Mouse (Mus musculus) neural tube, embryonic 14.5 days (tissue): ENCODE data around the gene Elovl6. TPM values are rescaled to one million over a fixed set of nuclear protein-coding genes. Genes with fewer than 3 reads are reported as not detected.

Experiments
- ATAC-seq: fragments of 200-750 bp; cut with Nextera tagmentation; 2 replicates; pipeline ENCODE4 v1.8.0; 2017; ENCODE audit warnings: low read depth, mild to moderate bottlenecking, moderate TSS enrichment, moderate library complexity
- H3K27ac ChIP-seq: fragments of 300-500 bp; sonication (generic); 2 replicates; pipeline ENCODE4 v1.5.1; 2014; ENCODE audit warnings: low read depth, mild to moderate bottlenecking, control low read depth, low read length, moderate library complexity, mixed read lengths
- H3K27me3 ChIP-seq: fragments of 300-500 bp; sonication (generic); 2 replicates; pipeline ENCODE4 v1.6.1; 2014; ENCODE audit warnings: low read length; ENCODE audit not compliant: control insufficient read depth, insufficient read depth
- H3K36me3 ChIP-seq: fragments of 300-500 bp; sonication (generic); 2 replicates; pipeline ENCODE4 v1.6.1; 2014; ENCODE audit warnings: low read length, mixed read lengths; ENCODE audit not compliant: control insufficient read depth, insufficient read depth
- H3K4me1 ChIP-seq: fragments of 300-500 bp; sonication (generic); 2 replicates; pipeline ENCODE4 v1.6.1; 2014; ENCODE audit warnings: low read length; ENCODE audit not compliant: control insufficient read depth, insufficient read depth
- H3K4me2 ChIP-seq: fragments of 300-500 bp; sonication (generic); 2 replicates; pipeline ENCODE4 v1.6.1; 2014; ENCODE audit warnings: mild to moderate bottlenecking, low read depth, low read length, control low read depth
- H3K4me3 ChIP-seq: fragments of 300-500 bp; sonication (generic); 2 replicates; pipeline ENCODE4 v1.5.1; 2014; ENCODE audit warnings: low read depth, low read length, control low read depth, mixed read lengths
- H3K9ac ChIP-seq: fragments of 300-500 bp; sonication (generic); replicated peaks from 2 replicates; pipeline ENCODE4 v1.6.1; 2014; ENCODE audit warnings: low read depth, mild to moderate bottlenecking, control low read depth, low read length, mixed read lengths
- H3K9me3 ChIP-seq: fragments of 300-500 bp; sonication (generic); 2 replicates; pipeline ENCODE4 v1.6.1; 2016; ENCODE audit warnings: low read length; ENCODE audit not compliant: control insufficient read depth
- WGBS: fragments of 180-500 bp; shearing (Covaris S2); extraction: QIAGEN DNeasy Blood & Tissue Kit; methylation state at CpG from one replicate; pipeline ENCODE4 v1.1.7; 2014; 5-methylcytosine and 5-hydroxymethylcytosine counted together
- polyA plus RNA-seq: library from polyadenylated mRNA; unstranded; fragments of >200 nt; fragmentation: Nextera tagmentation; extraction: Ambion mirVana; gene quantifications from 2 replicates; pipeline ENCODE4 v1.2.1, GENCODE M21; 2014

Elovl6 gene
- polyA plus RNA-seq, 1 experiment from 2014 or later, result 35.0 TPM

DNA sequence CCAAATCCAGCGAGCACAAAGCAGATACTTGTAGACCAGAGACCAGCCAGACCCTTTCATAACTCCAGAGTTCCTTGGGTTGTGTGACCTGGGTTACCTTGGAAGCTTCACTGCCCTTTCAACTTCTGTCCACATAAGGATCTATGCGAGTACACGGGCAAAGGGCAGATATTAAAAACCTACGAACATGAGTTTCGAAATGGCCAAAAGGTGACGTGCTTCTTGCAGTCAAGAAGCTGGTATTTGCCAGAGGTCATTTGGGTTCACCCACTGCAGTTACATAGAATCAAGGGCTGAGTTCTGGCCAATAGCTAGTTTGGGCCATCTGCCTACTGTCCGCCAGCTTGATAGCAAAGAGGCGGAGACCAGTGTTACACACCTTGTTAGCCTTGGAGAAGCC, 59.6 kb downstream of the Elovl6 start:
- WGBS, result 97% methylated on average over 8 of the region's 8 CpGs
- H3K9me3 ChIP-seq, result no peaks in the 10 kb centered on the region
- H3K27me3 ChIP-seq, result no peaks in the 10 kb centered on the region
- no peaks in the 10 kb centered on the region for H3K4me1 ChIP-seq
- H3K9ac ChIP-seq, result no peak overlapping the region
- H3K27ac ChIP-seq, result no peak overlapping the region
- no peak overlapping the region for H3K4me3 ChIP-seq
- no peak overlapping the region for H3K4me2 ChIP-seq
- no peak for ATAC-seq
- no peaks in the 10 kb centered on the region for H3K36me3 ChIP-seq

DNA sequence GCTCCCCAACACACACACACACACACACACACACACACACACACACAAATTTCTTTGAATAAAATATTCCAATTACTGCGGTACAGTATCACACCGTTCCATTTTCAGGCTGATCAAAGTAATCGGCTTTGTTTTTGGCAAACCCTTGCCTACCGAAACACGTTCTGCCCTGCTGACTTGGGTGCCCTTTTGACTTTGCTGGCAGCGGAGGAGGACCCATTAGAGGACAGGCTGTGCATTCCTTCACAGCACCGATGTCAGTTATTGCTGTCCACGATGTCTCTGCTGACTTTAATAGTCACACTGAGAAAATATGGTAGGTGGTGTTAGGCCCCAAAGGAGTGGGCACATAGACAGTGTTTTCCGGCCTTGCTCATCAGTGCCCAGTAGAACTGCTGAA, 60.8 kb downstream of the Elovl6 start:
- Histone ChIP-seq H3K4me3 (no peak overlapping the region), H3K9me3 (no peaks in the 10 kb centered on the region), H3K4me1 (no peaks in the 10 kb centered on the region), H3K27me3 (no peaks in the 10 kb centered on the region), H3K9ac (no peak overlapping the region), H3K36me3 (no peaks in the 10 kb centered on the region), H3K4me2 (no peak overlapping the region), H3K27ac (no peak overlapping the region)
- 86% methylated on average over 9 of the region's 9 CpGs for WGBS
- ATAC-seq, result no peak

DNA sequence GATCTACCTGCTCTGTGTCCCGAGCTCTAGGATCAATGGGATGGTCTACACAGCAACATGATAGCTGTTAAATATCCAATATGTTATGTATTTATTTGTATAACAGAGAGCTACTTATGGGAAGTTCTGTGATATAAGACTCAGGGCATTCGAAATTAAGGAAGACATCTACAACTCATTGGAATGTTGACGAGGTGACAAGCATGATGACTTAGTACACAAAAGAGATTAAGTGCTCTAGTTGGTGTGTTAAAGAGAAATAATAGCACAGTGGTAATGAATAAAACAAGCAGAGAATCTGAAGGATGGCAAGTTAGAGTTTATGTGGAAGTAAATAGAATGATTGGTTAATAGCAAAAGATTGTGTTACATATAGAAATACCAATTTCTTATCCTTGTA, 61.6 kb downstream of the Elovl6 start:
- Histone ChIP-seq H3K9me3 (no peaks in the 10 kb centered on the region), H3K27me3 (no peaks in the 10 kb centered on the region), H3K36me3 (no peaks in the 10 kb centered on the region), H3K9ac (no peak overlapping the region), H3K4me2 (no peak overlapping the region), H3K4me3 (no peak overlapping the region), H3K27ac (no peak overlapping the region), H3K4me1 (no peaks in the 10 kb centered on the region)
- 92% methylated on average over 3 of the region's 3 CpGs for WGBS
- no peak for ATAC-seq

DNA sequence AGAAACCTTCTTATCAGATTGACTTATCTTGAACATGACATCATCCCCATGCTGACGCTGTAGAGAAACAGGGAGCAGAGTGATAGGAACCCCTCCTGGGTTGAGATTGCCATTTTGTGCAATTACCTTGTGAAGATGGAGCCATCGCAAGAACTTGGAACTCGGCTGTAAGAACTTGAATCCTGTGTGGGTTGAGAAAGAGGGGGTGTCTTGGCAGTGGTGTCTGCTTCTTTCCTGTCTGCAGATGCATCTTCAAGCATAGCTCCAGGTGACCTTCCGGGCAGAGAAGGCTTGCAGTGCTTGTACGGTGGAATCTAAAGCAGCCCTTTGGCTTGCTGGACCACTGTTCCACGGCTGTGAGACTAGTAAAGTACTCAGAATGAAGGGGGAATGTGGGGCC, 63.9 kb downstream of the Elovl6 start:
- no peak for ATAC-seq
- WGBS, result 96% methylated on average over 6 of the region's 6 CpGs

DNA sequence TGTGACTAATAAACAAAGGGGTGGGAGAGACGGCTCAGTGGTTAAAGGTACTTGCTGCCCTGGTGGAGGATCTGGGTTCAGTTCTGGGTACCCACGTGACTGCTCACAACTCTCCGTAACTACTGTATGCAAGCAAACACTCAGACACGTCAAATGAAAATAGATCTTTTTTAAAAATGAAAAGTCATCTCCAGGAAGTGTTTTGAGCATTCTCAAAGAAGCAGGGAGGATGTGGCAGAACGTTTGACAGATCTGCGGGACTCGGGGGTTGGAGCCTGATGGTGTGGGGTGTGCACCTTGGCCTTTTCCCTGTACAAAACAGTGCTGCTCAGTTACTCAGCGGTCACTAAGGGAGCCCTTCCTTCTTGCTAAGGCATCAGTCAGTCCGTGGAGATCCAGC, 70.1 kb downstream of the Elovl6 start:
- Histone ChIP-seq H3K4me1 (no peaks in the 10 kb centered on the region), H3K9ac (no peak overlapping the region), H3K4me2 (no peak overlapping the region), H3K36me3 (no peaks in the 10 kb centered on the region; the same call in 1 of the 2 replicates), H3K27ac (no peak overlapping the region), H3K9me3 (no peaks in the 10 kb centered on the region), H3K27me3 (no peaks in the 10 kb centered on the region), H3K4me3 (no peak overlapping the region)
- WGBS, result 88% methylated on average over 9 of the region's 9 CpGs
- no peak for ATAC-seq

More for the DNA sequence above, 63.9 kb downstream of the Elovl6 start:
- Histone ChIP-seq H3K9ac (no peak overlapping the region), H3K4me1 (no peaks in the 10 kb centered on the region), H3K4me3 (no peak overlapping the region), H3K27ac (no peak overlapping the region), H3K9me3 (no peaks in the 10 kb centered on the region), H3K4me2 (no peak overlapping the region), H3K36me3 (no peaks in the 10 kb centered on the region), H3K27me3 (no peaks in the 10 kb centered on the region)

DNA sequence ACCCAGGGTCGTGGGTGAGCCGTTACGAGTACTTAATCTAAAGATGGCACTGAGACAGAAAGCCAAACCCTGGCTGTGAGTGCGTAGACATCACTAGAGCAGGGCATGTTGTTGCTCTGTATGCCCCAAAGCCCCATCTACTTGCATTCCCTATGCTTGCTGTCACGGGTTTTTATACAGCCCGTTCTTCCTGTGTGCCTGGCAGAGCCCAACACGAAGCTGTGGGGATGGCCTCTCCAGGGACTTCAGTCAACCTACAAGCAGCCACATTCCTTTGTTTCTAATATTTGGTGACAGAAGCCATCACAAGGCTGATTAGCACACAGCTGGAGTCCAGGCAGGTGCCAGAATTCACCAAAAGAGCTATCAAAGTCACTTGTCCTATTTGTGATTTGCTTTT, 73.3 kb downstream of the Elovl6 start:
- H3K4me1 ChIP-seq, result no peaks in the 10 kb centered on the region
- peak; percentile 76; the same call in 1 of the 2 replicates for ATAC-seq
- no peaks in the 10 kb centered on the region for H3K27me3 ChIP-seq
- no peaks in the 10 kb centered on the region for H3K9me3 ChIP-seq
- H3K36me3 ChIP-seq, result no peaks in the 10 kb centered on the region; the same call in 1 of the 2 replicates
- H3K9ac ChIP-seq, result no peak overlapping the region
- 58% methylated on average over 7 of the region's 7 CpGs for WGBS
- no peak overlapping the region for H3K4me2 ChIP-seq
- no peak overlapping the region for H3K4me3 ChIP-seq
- no peak overlapping the region for H3K27ac ChIP-seq

DNA sequence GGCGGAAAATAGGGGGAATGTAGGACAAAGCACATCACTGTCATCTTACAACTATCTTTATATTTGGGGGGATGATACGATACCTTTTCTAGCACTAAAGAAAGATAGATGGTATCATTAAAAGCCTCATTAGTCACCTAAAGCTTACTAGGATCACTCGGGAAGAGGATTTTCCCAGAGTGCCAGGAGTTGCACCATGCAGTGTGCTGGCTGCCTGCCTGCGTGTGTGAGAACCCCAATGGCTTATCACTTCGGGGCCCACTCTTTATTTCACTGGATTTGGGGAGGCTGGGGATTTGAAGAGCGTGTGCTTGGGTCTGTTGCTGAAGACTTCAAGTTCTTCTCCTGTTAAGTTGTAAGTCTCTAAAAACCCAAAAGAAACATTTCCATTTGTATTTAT, 73.8 kb downstream of the Elovl6 start:
- H3K4me3 ChIP-seq, result no peak overlapping the region
- H3K4me1 ChIP-seq, result no peaks in the 10 kb centered on the region
- peak; percentile 64 for ATAC-seq
- 45% methylated on average over 6 of the region's 6 CpGs for WGBS
- H3K4me2 ChIP-seq, result no peak overlapping the region
- no peak overlapping the region for H3K27ac ChIP-seq
- H3K9me3 ChIP-seq, result no peaks in the 10 kb centered on the region
- no peaks in the 10 kb centered on the region; the same call in 1 of the 2 replicates for H3K36me3 ChIP-seq
- H3K9ac ChIP-seq, result no peak overlapping the region
- H3K27me3 ChIP-seq, result no peaks in the 10 kb centered on the region

DNA sequence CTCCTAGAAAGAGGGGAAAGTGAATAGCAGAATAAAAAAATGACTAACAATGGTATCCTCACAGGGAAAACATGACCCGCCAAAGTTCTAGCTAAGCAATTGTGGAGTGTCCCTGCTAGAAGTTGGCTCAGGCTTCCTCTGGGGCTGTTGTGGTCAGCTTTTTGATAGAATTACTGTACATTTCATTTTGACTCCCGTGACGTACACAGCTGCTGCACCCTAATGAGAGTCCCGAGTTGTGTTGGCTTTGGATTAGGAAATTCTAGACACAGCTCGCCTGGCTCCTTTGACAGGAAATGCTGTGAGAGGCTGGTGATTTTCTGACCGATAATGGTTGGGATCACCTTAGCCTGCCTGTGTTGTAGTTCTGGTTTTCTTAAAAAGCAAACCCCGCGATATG, 79.5 kb downstream of the Elovl6 start:
- 83% methylated on average over 8 of the region's 8 CpGs for WGBS
- Histone ChIP-seq H3K4me2 (no peak overlapping the region), H3K36me3 (no peaks in the 10 kb centered on the region; the same call in 1 of the 2 replicates), H3K4me1 (no peaks in the 10 kb centered on the region), H3K9me3 (no peaks in the 10 kb centered on the region), H3K27ac (no peak overlapping the region), H3K4me3 (no peak overlapping the region), H3K9ac (no peak overlapping the region), H3K27me3 (no peaks in the 10 kb centered on the region)
- ATAC-seq, result no peak

DNA sequence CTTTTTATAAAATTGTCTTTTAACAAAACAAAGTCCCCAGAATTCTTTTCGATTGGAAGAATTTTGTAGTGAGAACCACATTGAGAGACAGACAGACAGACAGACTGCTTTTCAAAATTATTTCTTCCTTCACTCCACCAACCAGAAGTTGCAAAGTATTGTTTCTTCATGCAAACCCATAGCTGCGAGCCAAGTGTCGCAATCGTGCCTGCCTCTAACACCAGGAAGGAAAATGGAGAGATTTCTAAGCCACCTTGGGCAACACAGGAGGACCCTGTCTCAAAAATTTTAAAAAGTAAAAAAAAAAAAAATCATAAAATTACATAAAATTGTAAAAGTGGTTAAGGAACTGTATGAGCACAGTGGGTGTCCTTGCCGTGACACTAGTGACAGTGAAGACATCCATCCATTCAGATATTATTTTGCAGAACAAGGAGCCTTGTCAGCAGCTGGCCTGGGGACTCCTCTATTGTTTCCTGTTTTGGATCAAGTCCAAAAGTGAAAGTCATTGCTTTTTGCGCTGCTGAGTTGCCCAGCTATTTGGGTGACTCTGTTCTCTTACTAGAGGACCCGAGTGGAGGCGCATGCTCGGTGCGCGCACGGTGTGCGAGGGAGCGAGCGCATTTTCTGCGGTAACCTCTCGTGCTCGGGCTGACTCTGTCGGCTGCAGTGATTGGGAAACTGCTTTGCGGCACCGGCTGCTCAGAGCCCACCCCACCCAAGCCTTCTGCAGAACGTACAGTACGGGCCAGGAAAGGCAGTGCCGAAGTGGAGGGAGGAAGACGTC, 80.3 kb downstream of the Elovl6 start:
- Histone ChIP-seq H3K4me3 (no peak overlapping the region), H3K36me3 (no peaks in the 10 kb centered on the region; the same call in 1 of the 2 replicates), H3K4me2 (no peak overlapping the region), H3K27ac (no peak overlapping the region), H3K9ac (no peak overlapping the region), H3K9me3 (no peaks in the 10 kb centered on the region), H3K27me3 (no peaks in the 10 kb centered on the region), H3K4me1 (no peaks in the 10 kb centered on the region)
- ATAC-seq, result peak; percentile 63; the same call in 1 of the 2 replicates
- WGBS, result 78% methylated on average over 25 of the region's 25 CpGs
